Mouse (Mus musculus) lung, adult 2 months (tissue): ENCODE data around the gene Fabp7. TPM values are rescaled to one million over a fixed set of nuclear protein-coding genes. Genes with fewer than 3 reads are reported as not detected.
A peak's percentile ranks its signal among the peaks of the same experiment; 100 is the strongest.

ENCODE experiments used
- DNase-seq: peaks from one replicate; pipeline ENCODE4 v3.0.0; 2022
- H3K4me1 ChIP-seq: fragments of 200-500 bp; 2 replicates; pipeline ENCODE4 v1.6.1; 2011; ENCODE audit warnings: low read length; ENCODE audit not compliant: control insufficient read depth, insufficient read depth
- H3K4me3 ChIP-seq: fragments of 200-500 bp; replicated peaks from 2 replicates; pipeline ENCODE3; 2011; ENCODE audit warnings: low read depth, mild to moderate bottlenecking, control low read depth, low read length; ENCODE audit errors: extremely low read depth
- CTCF ChIP-seq: fragments of 200-500 bp; IDR thresholded peaks from 2 replicates; pipeline ENCODE4 v1.5.1; 2011; ENCODE audit warnings: mild to moderate bottlenecking, low read length, control low read depth; ENCODE audit not compliant: insufficient read depth
- POLR2A ChIP-seq: fragments of 200-500 bp; IDR thresholded peaks from 2 replicates; pipeline ENCODE4 v1.6.1; 2011; ENCODE audit warnings: low read depth, mild to moderate bottlenecking, control low read depth, low read length, borderline replicate concordance; ENCODE audit errors: extremely low read depth
- WGBS: fragments of 180-500 bp; shearing (Covaris S2); methylation state at CpG from one replicate; pipeline ENCODE4 v1.1.7; 2018; 5-methylcytosine and 5-hydroxymethylcytosine counted together
- polyA plus RNA-seq: library from polyadenylated mRNA; depleted of rRNA; stranded (reverse); fragments of >200 nt; gene quantifications from 2 replicates; pipeline ENCODE4 v1.2.3, GENCODE M21; 2012

The Fabp7 gene
- polyA plus RNA-seq, 1 experiment: 0.26 TPM

DNA sequence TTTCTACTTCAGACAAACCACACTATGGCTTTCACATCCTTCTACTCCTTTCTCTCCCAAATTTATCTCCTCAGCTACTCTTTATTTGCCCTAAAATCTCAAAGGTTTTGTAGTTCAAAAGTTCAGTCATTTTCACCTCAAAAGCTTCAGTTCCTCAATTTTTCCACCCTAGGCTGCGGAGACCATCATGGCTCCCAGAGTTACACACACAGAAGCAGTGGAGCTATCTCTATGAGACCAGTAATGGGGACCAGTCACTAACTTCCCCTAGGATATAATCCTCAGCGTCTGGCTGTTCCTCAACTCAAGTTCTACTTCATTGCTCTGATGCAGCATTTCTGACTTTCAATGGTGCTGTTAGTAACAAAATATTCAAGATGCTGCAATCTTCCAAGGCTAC lies 25.7 kb upstream of the Fabp7 start:
- no peak for DNase-seq
- no peak overlapping the region for H3K4me3 ChIP-seq
- TF ChIP-seq CTCF (no peak), POLR2A (no peak)
- 88% methylated on average over 2 of the region's 2 CpGs for WGBS
- no peaks in the 10 kb centered on the region for H3K4me1 ChIP-seq

DNA sequence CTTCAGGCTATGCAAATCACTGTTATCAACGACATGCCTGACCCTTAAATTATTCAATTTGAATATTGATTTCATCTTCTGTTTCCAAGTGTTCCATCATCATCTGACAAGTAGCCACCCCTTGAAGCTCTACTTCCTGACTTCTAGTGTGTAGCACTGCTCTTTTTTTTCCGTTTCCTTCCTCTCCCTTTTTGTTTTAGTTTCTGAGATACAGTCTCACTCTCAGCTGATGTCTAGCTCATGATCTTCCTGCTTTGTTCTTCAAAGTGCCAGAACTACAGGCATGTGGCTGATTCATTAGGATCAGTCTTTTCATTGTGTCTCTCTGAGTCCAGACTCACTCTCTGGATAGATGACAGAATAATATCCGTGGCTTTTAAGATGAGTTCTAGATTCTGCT lies 24.0 kb upstream of the Fabp7 start:
- no peak for DNase-seq
- WGBS: 45% methylated on average over 3 of the region's 3 CpGs
- no peak for TF ChIP-seq POLR2A
- no peak for TF ChIP-seq CTCF

DNA sequence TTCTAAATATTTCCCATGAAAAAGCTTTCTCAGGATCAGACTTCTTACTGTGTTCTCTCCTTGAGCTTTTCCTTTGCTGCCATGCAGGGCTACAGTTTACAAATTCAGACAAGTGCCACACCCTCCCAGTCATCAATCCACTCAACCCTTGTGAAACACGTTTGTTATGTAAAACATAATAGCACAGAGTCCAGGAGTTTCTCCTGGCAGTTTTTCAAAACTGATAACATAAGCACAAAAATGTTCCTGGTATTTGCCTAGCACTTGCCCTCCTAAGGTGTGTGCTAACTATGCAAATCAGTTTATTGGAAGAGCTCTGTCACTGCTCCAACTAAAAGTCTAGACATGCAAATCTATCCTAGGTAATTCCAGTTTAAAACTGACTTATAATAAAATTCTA lies 21.6 kb upstream of the Fabp7 start:
- Histone ChIP-seq H3K4me3 (no peak overlapping the region), H3K4me1 (no peaks in the 10 kb centered on the region)
- no peak for TF ChIP-seq POLR2A
- no peak for TF ChIP-seq CTCF
- 7% methylated on average over 1 of the region's 1 CpGs for WGBS
- no peak for DNase-seq

More for the DNA sequence above, 24.0 kb upstream of the Fabp7 start:
- no peaks in the 10 kb centered on the region for H3K4me1 ChIP-seq
- H3K4me3 ChIP-seq: no peak overlapping the region

DNA sequence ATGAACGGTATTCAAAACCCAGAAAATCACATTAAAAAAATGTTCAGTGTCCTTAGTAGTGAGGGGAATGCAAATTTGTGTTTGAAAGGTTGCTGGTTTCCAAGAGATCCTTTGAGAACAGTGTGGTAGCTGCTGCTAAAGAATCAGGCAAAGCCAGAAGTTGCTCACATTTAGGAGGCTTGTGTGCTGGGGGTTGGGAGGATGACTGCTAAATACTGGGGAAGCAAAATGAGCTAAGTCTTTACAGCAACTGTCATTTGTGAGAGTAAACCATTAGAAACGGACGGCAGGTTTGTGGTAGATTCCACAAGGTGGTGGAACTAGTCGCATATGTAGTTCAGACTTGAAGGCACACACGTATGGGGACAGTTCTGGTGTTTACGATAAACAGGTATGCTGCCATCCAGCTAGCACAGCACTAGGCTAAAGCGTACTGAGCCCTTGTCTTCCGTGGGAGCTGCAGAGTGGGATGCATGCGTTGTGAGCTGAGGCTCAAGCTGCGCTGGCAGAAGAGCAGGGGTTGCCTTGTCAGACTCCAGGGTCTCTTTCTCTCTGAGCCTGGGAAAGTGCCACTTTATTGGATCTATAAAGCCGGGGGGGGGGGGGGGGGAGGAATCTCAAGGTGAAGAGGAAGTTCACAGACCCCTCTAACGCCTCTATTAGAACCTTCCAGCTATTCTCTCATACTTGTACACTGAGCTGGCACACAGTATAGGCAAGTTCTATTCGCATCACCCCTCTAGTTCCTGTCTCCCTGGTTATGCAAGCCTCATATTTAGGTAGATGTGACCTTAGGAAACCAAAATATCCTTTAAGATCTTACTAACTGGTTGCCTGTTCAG lies 1.2 kb upstream of the Fabp7 start:
- no peak for TF ChIP-seq POLR2A
- no peak for TF ChIP-seq CTCF
- Histone ChIP-seq H3K4me3 (no peak overlapping the region), H3K4me1 (no peaks in the 10 kb centered on the region)
- no peak for DNase-seq
- 53% methylated on average over 13 of the region's 13 CpGs for WGBS

DNA sequence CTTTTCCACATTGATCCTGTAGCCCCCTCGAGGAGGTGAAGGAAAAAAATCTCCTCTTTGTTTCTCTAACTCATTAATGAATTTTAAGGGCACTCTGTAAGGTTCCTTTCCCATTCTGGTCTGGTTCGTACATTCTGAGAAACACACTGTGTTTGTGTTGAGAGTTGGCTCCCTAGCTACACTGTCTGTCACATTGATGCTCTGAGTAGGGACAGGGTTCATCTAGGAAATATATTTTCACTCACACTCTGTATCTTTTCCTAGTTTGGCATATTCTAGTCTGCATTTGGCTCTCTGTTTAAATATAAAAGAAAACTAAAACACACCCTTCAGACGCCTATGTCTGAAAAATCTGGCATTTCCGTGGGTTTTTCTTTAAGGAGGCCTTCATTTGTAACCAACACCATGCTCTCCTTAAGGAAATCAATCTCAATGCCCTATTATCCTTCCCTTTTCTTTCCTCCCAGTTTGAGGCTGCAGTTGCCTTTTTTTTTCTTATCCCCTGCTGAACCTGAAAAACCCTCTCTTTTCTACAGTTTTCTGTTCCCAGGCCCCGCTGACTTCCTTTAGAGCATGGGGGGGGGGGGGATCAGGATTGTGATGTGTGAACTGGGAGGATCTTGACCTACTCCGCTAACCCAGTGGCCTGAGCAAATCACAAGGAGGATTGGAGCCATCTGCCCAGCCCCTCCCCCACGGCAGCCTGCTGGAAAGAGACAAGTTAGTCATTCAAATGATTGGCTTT lies 378 bp upstream of the Fabp7 start:
- Histone ChIP-seq H3K4me1 (no peaks in the 10 kb centered on the region), H3K4me3 (no peak overlapping the region)
- no peak for TF ChIP-seq CTCF
- no peak for TF ChIP-seq POLR2A
- DNase-seq: no peak
- WGBS: 30% methylated on average over 7 of the region's 7 CpGs

DNA sequence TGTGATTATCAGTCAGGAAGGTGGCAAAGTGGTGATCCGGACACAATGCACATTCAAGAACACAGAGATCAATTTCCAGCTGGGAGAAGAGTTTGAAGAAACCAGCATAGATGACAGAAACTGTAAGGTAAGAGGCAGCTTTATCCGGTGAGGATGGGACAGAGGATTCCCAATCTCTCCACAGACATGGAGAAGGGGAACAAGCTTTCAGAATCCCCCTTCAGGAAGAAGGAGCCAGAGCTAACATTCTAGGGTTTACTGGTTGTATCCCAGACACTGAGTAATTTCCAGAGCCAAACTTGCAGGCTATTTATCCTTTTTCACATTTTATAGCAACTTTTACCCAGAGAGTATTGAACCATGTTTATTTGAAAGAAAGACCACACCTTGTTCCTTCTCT lies 871 bp downstream of the Fabp7 start:
- no peak overlapping the region for H3K4me3 ChIP-seq
- H3K4me1 ChIP-seq: no peaks in the 10 kb centered on the region
- TF ChIP-seq POLR2A (no peak), CTCF (no peak)
- WGBS: 67% methylated on average over 2 of the region's 2 CpGs
- no peak for DNase-seq

DNA sequence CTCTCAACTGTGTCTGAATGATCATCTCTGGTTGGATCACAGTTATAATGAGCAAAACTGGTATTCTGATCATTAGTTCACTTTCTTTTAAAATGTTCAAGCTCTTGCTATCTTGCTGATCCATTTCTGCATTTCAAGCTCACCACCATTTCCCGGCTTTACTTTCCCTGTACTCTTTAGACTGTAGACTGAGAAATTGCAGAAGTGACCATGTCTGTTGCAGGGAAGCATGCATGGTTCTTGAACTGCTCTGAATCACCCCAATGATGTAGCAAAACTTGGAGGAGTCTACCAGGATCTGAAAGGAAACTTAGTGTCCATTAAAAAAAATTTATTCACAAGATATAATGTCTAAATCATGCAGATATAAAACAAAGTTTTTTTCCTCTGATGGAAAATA lies 8.3 kb downstream of the Fabp7 start:
- Histone ChIP-seq H3K4me3 (no peak overlapping the region), H3K4me1 (peaks cover 7% of the 10 kb centered on the region; the same call in 1 of the 2 replicates)
- no peak for DNase-seq
- TF ChIP-seq POLR2A (no peak), CTCF (no peak)
- 94% methylated on average over 1 of the region's 1 CpGs for WGBS

DNA sequence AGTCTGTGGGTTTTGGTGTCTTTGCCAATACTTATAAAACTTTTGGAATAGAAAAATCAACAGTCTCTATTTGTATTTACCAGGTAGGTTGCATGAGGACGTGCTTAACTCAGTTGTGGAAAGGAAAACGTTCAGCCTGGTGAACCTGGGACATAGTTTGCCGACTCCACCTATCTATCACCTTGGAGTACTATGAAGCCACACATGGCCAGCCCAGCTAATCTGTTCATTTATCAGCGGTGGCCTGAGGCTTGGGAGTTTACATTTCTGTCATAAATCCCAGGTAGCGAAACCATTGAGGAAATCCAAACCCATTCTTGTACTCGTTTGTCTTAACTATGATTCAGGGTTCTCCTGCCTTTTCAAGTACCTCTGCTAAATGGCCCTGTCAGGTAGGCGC lies 9.3 kb downstream of the Fabp7 start, which contains the start of gene Smpdl3a:
TSS of gene Smpdl3a (plus strand) at position 318 of the 400 bp plus-strand sequence.
- TF ChIP-seq CTCF (no peak), POLR2A (no peak)
- WGBS: 68% methylated on average over 7 of the region's 7 CpGs
- H3K4me3 ChIP-seq: peak within 1 kb of the TSS; percentile 73
- H3K4me1 ChIP-seq: peaks cover 7% of the 10 kb centered on the region; the same call in 1 of the 2 replicates
- DNase-seq: no peak

DNA sequence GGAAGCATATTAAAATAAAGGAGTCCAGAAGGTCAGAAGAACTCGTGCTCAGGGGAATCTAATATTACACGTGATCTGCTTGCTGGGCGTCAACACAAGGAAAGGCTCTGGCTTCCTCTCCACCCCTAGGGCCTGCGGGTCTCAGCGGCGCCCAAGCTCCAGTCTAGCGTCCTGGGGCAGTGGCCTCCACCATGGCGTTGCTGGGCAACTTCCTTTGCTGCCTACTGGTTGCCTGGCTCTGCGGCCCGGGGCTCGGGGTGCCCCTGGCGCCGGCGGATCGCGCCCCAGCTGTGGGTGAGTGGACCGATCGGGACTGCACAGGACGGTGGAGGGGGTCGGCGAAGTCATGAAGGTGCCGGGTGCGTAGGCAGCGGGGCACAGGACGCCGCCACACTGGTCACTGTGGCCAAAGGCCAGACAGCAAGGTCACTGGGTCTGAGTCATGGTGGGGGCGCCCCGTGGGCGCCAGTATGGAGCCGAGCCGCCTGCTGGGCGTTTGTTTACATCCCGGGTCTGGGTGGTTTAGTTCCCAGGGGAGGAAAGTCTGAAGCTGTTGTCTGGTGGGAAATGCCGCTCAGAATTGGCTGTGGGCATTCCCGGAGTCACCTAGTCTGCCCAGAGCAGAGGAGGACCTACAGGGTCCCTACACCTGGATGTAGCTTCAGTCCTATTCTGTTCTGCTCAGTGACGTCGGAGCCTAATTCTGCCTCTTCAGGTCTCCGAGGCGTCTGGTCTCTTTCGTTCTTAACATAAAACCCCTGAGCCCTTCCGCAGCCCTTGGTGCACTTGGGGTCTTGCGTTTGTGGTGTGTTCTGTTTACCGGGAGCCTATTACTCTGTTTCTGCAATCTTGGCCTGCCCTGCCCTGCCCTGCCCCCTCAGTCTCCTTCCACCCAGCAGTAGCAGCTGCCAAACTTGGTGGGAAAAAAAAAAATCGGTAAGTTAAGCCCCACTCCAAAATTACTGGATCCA lies 10.1 kb downstream of the Fabp7 start:
- TF ChIP-seq CTCF (no peak), POLR2A (peak; percentile 49; the same call in 1 of the 2 replicates)
- Histone ChIP-seq H3K4me3 (peak overlapping the region; percentile 73), H3K4me1 (peaks cover 7% of the 10 kb centered on the region; the same call in 1 of the 2 replicates)
- WGBS: under 1% methylated on average over 44 of the region's 44 CpGs
- peak; percentile 75 for DNase-seq
